Mouse (Mus musculus): ENCODE measurements around the gene Lama4. TPM values are rescaled to one million over a fixed set of nuclear protein-coding genes. Genes with fewer than 3 reads are reported as not detected.

Gene Lama4
- 0.16 TPM for polyA plus RNA-seq (2017; shearing (Covaris generic))

DNA sequence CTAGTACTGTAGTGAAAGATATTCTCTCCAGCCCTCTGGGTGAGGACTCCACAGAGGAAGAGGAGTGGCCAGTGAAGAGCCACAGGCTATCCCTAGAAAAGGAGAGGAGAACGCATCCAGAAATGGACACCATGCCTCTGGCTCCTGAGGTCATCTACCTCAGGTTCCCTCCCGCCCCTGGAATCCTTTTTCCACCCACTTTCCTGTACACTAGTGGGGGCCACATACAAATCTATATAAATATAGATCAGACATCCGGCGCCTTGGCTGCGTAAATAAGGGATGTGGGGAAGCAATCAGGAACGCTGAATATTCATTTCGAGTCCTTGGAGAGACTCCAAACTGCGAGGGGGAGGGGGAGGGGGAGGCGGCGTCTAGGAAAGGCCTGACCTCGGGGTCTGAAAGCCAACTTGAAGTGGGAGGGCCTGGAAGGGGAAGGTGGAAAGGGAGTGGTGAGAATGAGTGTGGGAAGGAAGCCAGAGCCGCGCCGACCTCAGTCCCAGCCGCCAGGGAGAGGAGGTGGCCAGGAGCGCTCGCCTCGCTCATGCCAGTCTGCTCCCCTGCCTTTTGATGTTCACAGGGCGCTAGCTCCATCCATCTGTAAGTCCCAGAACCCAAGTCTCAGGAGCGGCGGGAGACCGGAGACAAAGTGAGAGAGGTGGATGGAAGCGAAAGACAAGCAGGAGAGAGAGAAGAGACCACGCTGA lies at the start of gene Lama4:
Gene Lama4 (plus strand): TSS at position 441 of the 707 bp plus-strand sequence.

DNA sequence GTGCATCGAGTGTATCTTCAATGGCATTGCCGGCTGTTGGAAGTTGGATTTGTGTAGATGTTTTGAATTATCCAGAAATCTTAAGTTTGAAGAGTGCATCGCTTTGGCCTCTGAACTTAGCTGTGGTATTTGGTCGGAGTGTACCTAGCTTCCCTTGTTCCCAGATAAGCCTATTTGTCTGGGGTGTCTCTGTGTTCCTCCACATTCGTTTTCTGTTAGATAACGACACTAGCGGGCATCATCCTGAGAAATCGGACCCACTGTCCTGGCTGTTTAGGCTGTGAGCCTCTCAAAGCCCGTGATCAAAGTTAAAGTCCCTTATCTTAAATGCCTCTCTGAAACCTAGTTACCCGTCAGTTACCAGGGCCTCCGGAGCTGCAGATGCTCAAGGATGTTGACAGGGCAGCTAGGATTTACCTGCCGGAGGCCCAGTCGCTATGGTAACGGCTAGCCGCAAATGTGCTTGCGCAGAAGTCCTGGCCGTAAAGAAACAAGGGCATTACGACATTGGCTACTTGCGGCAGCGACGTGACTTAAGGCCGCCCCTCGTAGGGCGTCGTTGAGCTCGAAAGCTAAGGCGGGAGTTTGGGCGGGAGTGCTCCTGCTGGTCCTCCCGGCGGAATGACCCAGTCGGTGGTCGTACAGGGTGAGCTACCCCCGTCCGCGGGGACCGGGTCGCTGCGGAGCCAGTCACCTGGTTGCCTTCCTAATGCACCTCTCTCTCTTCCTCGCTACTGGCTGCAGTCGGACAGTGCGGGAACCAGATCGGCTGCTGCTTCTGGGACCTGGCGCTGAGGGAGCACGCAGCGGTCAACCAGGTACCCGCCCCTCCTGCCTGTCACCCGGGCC lies 168.4 kb downstream of the Lama4 start, which contains the start of the genes Fam229b and Tube1:
Gene Fam229b (minus strand): TSS at position 453 of the 849 bp plus-strand sequence.
Gene Tube1 (plus strand): TSS at position 515 of the 849 bp plus-strand sequence.

Other genes with a start within 250 kb of the Lama4 start
- not detected for gene Rfpl4b, start 143.7 kb upstream of the Lama4 start, polyA plus RNA-seq (2017; shearing (Covaris generic))
- gene Fam229b, start 168.4 kb downstream of the Lama4 start, polyA plus RNA-seq (2017; shearing (Covaris generic)): 1.00 TPM
- 3.2 TPM for gene Tube1, start 168.5 kb downstream of the Lama4 start, polyA plus RNA-seq (2017; shearing (Covaris generic))
- not detected for gene Ccn6, start 198.3 kb downstream of the Lama4 start, polyA plus RNA-seq (2017; shearing (Covaris generic))

Measured in effector memory CD4-positive, alpha-beta T cell, adult 7 months (primary cell).